Comparison of ENCODE assay signal across 8 mouse cellular contexts in the genomic region with DNA sequence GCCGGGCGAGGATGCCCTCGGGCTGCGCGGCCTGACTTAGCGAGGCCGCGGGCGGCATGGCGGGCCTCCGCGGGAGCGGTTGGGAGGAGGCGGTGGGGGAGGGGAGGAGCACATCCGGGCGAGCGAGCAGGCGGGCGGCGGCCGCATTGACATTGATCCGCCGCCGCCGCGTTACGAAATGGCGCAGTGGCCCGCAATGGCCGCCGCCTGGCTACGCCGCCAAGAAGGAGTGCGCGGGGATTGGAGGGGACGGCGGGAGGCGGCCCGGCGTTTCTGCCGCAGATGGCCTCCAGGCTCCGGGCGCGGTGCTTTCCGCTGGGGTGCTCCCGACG. TPM values are rescaled to one million over a fixed set of nuclear protein-coding genes. Genes with fewer than 3 reads are reported as not detected.
DNase-seq lines count a peak whose midpoint lies in the region; ATAC-seq and TF ChIP-seq lines count a peak whose summit lies in the region.

No protein-coding gene starts in this region.

- peak overlapping the region; percentile 98 for H3K9ac ChIP-seq in hindbrain, postnatal 0 days (replicated peaks; ENCODE audit: low read length)

- H3K36me3 ChIP-seq in hindbrain, postnatal 0 days (ENCODE audit: insufficient read depth, low read length) = peaks cover 18% of the 10 kb centered on the region

- H3K27me3 ChIP-seq in hindbrain, postnatal 0 days (ENCODE audit: insufficient read depth, low read length) = no peaks in the 10 kb centered on the region

- peak overlapping the region; percentile 82 for H3K4me2 ChIP-seq in hindbrain, postnatal 0 days (ENCODE audit: low read depth, low read length)

- under 1% methylated on average over 44 of the region's 47 CpGs for WGBS in hindbrain, postnatal 0 days

- TF ChIP-seq CTCF in gastrocnemius, adult 2 months (IDR thresholded peaks at IDR 0.05) = no peak; the same call in 1 of the 2 replicates
- TF ChIP-seq CTCF in hindbrain, postnatal 0 days (IDR thresholded peaks at IDR 0.05; ENCODE audit: low read depth) = 0 out of 2 replicates have a peak, but pooled peaks have one; percentile 19

- H3K4me3 ChIP-seq in gastrocnemius, adult 2 months = peak overlapping the region; percentile 74
- peak overlapping the region; percentile 90 for H3K4me3 ChIP-seq in hindbrain, postnatal 0 days (ENCODE audit: low read length)

- DNase-seq in ZHBTc4 (ENCODE audit: low read depth, low spot score) = peak; percentile 87
- DNase-seq in gastrocnemius, adult 2 months = peak; percentile 98
- peak; percentile 95 for DNase-seq in hindbrain, postnatal 0 days (ENCODE audit: low spot score)
- peak; percentile 78 to 85 for DNase-seq in left cerebral cortex, adult 8-10 months (ENCODE audit: low spot score in 2 of 2)
- peak; percentile 93 for DNase-seq in right cerebral cortex, adult 18-20 months
- peak; percentile 95 for DNase-seq in urinary bladder, adult 2 months (ENCODE audit: low spot score)

- H3K4me1 ChIP-seq in hindbrain, postnatal 0 days (ENCODE audit: insufficient read depth, low read length) = 0 out of 2 replicates have a peak, but pooled peaks cover 10% of the 10 kb centered on the region

- peak; percentile 54 for ATAC-seq in common myeloid progenitor, adult 5-6 weeks (replicated peaks; ENCODE audit: low read depth, poor library complexity, severe bottlenecking)
- ATAC-seq in hindbrain, postnatal 0 days = peak; percentile 68
- peak; percentile 74 for ATAC-seq in megakaryocyte, adult 5-6 weeks (ENCODE audit: poor library complexity, severe bottlenecking)

- no peaks in the 10 kb centered on the region for H3K9me3 ChIP-seq in hindbrain, postnatal 0 days (ENCODE audit: low read length)

- intact Hi-C loops in gastrocnemius, adult 2 months (cut with DNase I) = loop anchor here (1.0 to 5.0 kb wide), 3 partner anchors 23 to 52 kb away; partner anchors contain the start of gene Nfe2l2

- peak overlapping the region; percentile 99 for H3K27ac ChIP-seq in gastrocnemius, adult 2 months
- H3K27ac ChIP-seq in hindbrain, postnatal 0 days = peak overlapping the region; percentile 99

RNA-seq across cellular contexts. Expression of gene Hnrnpa3, which starts 0.5 kb away (rescaled TPM):
- 329 and 360 TPM in 2 replicates for total RNA-seq in common myeloid progenitor, adult 5-6 weeks (2017)
- total RNA-seq in gastrocnemius, adult 2 months (2021) = 100 to 1,000 TPM; 123 to 144 TPM
- total RNA-seq in hindbrain, postnatal 0 days (2014; rRNA removed) = 64.9 and 67.8 TPM in 2 replicates
- polyA plus RNA-seq in hindbrain, postnatal 0 days (2015; fragmentation: Nextera tagmentation; extraction: Ambion mirVana) = 131 and 137 TPM in 2 replicates
- total RNA-seq in left cerebral cortex, adult 8-10 months (2022) = 100 to 1,000 TPM; 254 to 299 (median 281) TPM
- 596 and 620 TPM in 2 replicates for total RNA-seq in megakaryocyte, adult 5-6 weeks (2015)
- 223 and 241 TPM in 2 replicates for total RNA-seq in megakaryocyte, adult 5-6 weeks (2017)
- 222 and 271 TPM in 2 replicates for polyA plus RNA-seq in urinary bladder, adult 2 months (2012; rRNA removed)

RNA-seq across cellular contexts. Expression of gene Nfe2l2, which starts 44.8 kb away (rescaled TPM):
- total RNA-seq in common myeloid progenitor, adult 5-6 weeks (2017) = 78.6 and 81.7 TPM in 2 replicates
- total RNA-seq in gastrocnemius, adult 2 months (2021) = 10 to 100 TPM; 32.9 to 41.0 TPM
- 7.4 and 11.6 TPM in 2 replicates for total RNA-seq in hindbrain, postnatal 0 days (2014; rRNA removed)
- 16.3 and 17.0 TPM in 2 replicates for polyA plus RNA-seq in hindbrain, postnatal 0 days (2015; fragmentation: Nextera tagmentation; extraction: Ambion mirVana)
- total RNA-seq in left cerebral cortex, adult 8-10 months (2022) = 10 to 100 TPM; 14.1 to 20.5 (median 17.9) TPM
- 148 TPM in 2 replicates for total RNA-seq in megakaryocyte, adult 5-6 weeks (2015)
- 81.2 and 94.4 TPM in 2 replicates for total RNA-seq in megakaryocyte, adult 5-6 weeks (2017)
- 214 and 256 TPM in 2 replicates for polyA plus RNA-seq in urinary bladder, adult 2 months (2012; rRNA removed)

Comparison
In these comparisons a context has a peak if more than half of its experiments do, and no peak if none do; other contexts are left out.
1. Peak in every context shown above with its lines: DNase-seq, ATAC-seq, H3K4me3 ChIP-seq and H3K27ac ChIP-seq.